Mouse (Mus musculus) G1E (cell line): ENCODE data around the gene Rad9a.

Source experiments
- CTCF ChIP-seq: IDR thresholded peaks from 2 replicates; pipeline ENCODE4 v1.5.1; 2012; ENCODE audit warnings: low read depth, low read length, inconsistent platforms, mixed read lengths
- GATA1 ChIP-seq: IDR thresholded peaks from 2 replicates; pipeline ENCODE4 v1.6.1; 2012; ENCODE audit warnings: borderline replicate concordance, low read length, inconsistent platforms, mixed read lengths
- POLR2AphosphoS5 ChIP-seq: IDR thresholded peaks from 2 replicates; pipeline ENCODE4 v1.6.1; 2012; ENCODE audit warnings: low read depth, low read length, inconsistent platforms; ENCODE audit not compliant: insufficient replicate concordance
- TAL1 ChIP-seq: conservative IDR thresholded peaks from 2 replicates; pipeline ENCODE4 v1.6.1; 2012; ENCODE audit warnings: low read depth, low read length, inconsistent platforms, mixed read lengths

GRCm38 (mm10) chr19:4219943-4220342, 18.5 kb upstream of the Rad9a start:
- TF ChIP-seq CTCF (no peak), GATA1 (no peak), TAL1 (no peak), POLR2AphosphoS5 (no peak)
